Mouse (Mus musculus) cerebellum, adult 2 months (tissue): ENCODE results near the gene Pik3r2. TPM values are rescaled to one million over a fixed set of nuclear protein-coding genes. Genes with fewer than 3 reads are reported as not detected.

ENCODE experiments used
- DNase-seq, 2 experiments: peaks; one replicate each; pipeline ENCODE4 v3.0.0; 2021
- H3K27ac ChIP-seq: fragments of 200-500 bp; 2 replicates; pipeline ENCODE4 v1.5.1; 2012; ENCODE audit warnings: low read length, control low read depth, inconsistent platforms; ENCODE audit not compliant: insufficient read depth
- H3K27me3 ChIP-seq: fragments of 200-500 bp; 2 replicates; pipeline ENCODE4 v1.6.1; 2012; ENCODE audit warnings: inconsistent platforms, mild to moderate bottlenecking, low read length, moderate library complexity; ENCODE audit not compliant: control insufficient read depth, insufficient read depth
- H3K4me1 ChIP-seq: fragments of 200-500 bp; 2 replicates; pipeline ENCODE4 v1.6.1; 2011; ENCODE audit warnings: low read length; ENCODE audit not compliant: control insufficient read depth, insufficient read depth
- H3K4me3 ChIP-seq: fragments of 200-500 bp; replicated peaks from 2 replicates; pipeline ENCODE3; 2011; ENCODE audit warnings: mild to moderate bottlenecking, low read depth, low read length, control low read depth; ENCODE audit not compliant: insufficient read depth
- CTCF ChIP-seq: fragments of 200-500 bp; IDR thresholded peaks from 2 replicates; pipeline ENCODE4 v1.5.1; 2011; ENCODE audit warnings: low read depth, mild to moderate bottlenecking, control low read depth, low read length, moderate library complexity, borderline replicate concordance; ENCODE audit not compliant: insufficient read depth
- POLR2A ChIP-seq: fragments of 200-500 bp; IDR thresholded peaks from 2 replicates; pipeline ENCODE4 v1.6.1; 2011; ENCODE audit warnings: low read length, control low read depth, borderline replicate concordance; ENCODE audit not compliant: insufficient read depth
- WGBS: fragments of 180-500 bp; shearing (Covaris S2); methylation state at CpG from one replicate; pipeline ENCODE4 v1.1.7; 2018; 5-methylcytosine and 5-hydroxymethylcytosine counted together
- polyA plus RNA-seq: library from polyadenylated mRNA; depleted of rRNA; stranded (reverse); fragments of >200 nt; gene quantifications from 2 replicates; pipeline ENCODE4 v1.2.3, GENCODE M21; 2012

Gene Pik3r2
- polyA plus RNA-seq, 1 experiment = 150 TPM

GRCm38 (mm10) chr8:70747211-70747890 lies 29.2 kb downstream of the Pik3r2 start:
- no peaks in the 10 kb centered on the region for H3K27me3 ChIP-seq

GRCm38 (mm10) chr8:70746676-70747075 lies 29.8 kb downstream of the Pik3r2 start:
- TF ChIP-seq POLR2A (no peak), CTCF (no peak)
- Histone ChIP-seq H3K4me1 (peaks cover 7% of the 10 kb centered on the region; the same call in 1 of the 2 replicates), H3K27me3 (no peaks in the 10 kb centered on the region), H3K27ac (no peak overlapping the region), H3K4me3 (no peak overlapping the region)
- WGBS = 83% methylated on average over 9 of the region's 9 CpGs
- peak in 1 of 2 experiments; percentile 9 for DNase-seq

More at GRCm38 (mm10) chr8:70747211-70747890, 29.2 kb downstream of the Pik3r2 start:
- Histone ChIP-seq H3K27ac (no peak overlapping the region), H3K4me3 (no peak overlapping the region), H3K4me1 (peaks cover 7% of the 10 kb centered on the region; the same call in 1 of the 2 replicates)
- TF ChIP-seq POLR2A (no peak), CTCF (no peak)
- 76% methylated on average over 18 of the region's 18 CpGs for WGBS
- DNase-seq = peak in 1 of 2 experiments; percentile 6

- Histone ChIP-seq H3K4me3 (no peak overlapping the region), H3K27ac (no peak overlapping the region), H3K27me3 (no peaks in the 10 kb centered on the region), H3K4me1 (peaks cover 7% of the 10 kb centered on the region; the same call in 1 of the 2 replicates)
- 63% methylated on average over 19 of the region's 19 CpGs for WGBS
- TF ChIP-seq POLR2A (no peak), CTCF (no peak)
- no peak for DNase-seq
Observed at GRCm38 (mm10) chr8:70745691-70746220, 30.8 kb downstream of the Pik3r2 start.

GRCm38 (mm10) chr8:70744806-70745205 lies 31.7 kb downstream of the Pik3r2 start:
- TF ChIP-seq CTCF = no peak
- TF ChIP-seq POLR2A = no peak
- no peak for DNase-seq
- peaks cover 7% of the 10 kb centered on the region; the same call in 1 of the 2 replicates for H3K4me1 ChIP-seq
- no peaks in the 10 kb centered on the region for H3K27me3 ChIP-seq
- WGBS = 63% methylated on average over 11 of the region's 11 CpGs
- no peak overlapping the region for H3K4me3 ChIP-seq
- H3K27ac ChIP-seq = no peak overlapping the region

GRCm38 (mm10) chr8:70743656-70744590 lies 32.6 kb downstream of the Pik3r2 start:
- Histone ChIP-seq H3K4me1 (peaks cover 7% of the 10 kb centered on the region; the same call in 1 of the 2 replicates), H3K4me3 (peak overlapping the region; percentile 68), H3K27ac (no peak overlapping the region), H3K27me3 (no peaks in the 10 kb centered on the region)
- peak; percentile 46 to 60 for DNase-seq
- TF ChIP-seq CTCF (no peak), POLR2A (no peak)
- WGBS = 5% methylated on average over 48 of the region's 48 CpGs

- H3K27me3 ChIP-seq = no peaks in the 10 kb centered on the region
- WGBS = 22% methylated on average over 38 of the region's 38 CpGs
- H3K4me1 ChIP-seq = peaks cover 7% of the 10 kb centered on the region; the same call in 1 of the 2 replicates
- TF ChIP-seq POLR2A = no peak
- no peak for TF ChIP-seq CTCF
- DNase-seq = no peak
- no peak overlapping the region for H3K4me3 ChIP-seq
- H3K27ac ChIP-seq = no peak overlapping the region
Observed at GRCm38 (mm10) chr8:70742981-70743655, 33.4 kb downstream of the Pik3r2 start.

GRCm38 (mm10) chr8:70742176-70742575 lies 34.3 kb downstream of the Pik3r2 start:
- no peak overlapping the region for H3K4me3 ChIP-seq
- WGBS = 71% methylated on average over 11 of the region's 11 CpGs
- TF ChIP-seq POLR2A (no peak), CTCF (no peak)
- no peak overlapping the region for H3K27ac ChIP-seq
- no peak for DNase-seq
- H3K27me3 ChIP-seq = no peaks in the 10 kb centered on the region
- peaks cover 7% of the 10 kb centered on the region; the same call in 1 of the 2 replicates for H3K4me1 ChIP-seq
